Mouse (Mus musculus): ENCODE data around the gene Unc13d. TPM values are rescaled to one million over a fixed set of nuclear protein-coding genes. Genes with fewer than 3 reads are reported as not detected.

The Unc13d gene
- polyA plus RNA-seq, 1 experiment from 2014 or later, result 0.60 TPM

DNA sequence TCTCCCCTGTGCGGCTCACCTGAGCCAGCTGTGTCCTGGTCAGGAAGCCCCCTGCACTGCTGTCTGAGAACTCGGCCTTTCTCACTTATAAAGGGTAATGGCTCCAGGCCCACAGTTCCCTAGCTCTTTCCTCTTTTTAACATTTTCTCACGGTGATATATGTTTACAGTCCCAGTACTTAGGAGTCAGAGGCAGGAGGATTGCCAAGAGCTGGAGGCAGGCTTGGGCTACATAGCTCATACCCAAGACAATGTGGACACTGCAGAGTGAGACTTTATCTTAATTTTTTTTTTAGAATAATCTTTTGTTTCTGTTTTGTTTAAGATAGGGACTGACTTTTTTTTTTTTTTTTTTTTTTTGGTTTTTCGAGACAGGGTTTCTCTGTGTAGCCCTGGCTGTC lies 24.7 kb upstream of the Unc13d start:
- H3K4me2 ChIP-seq (ENCODE audit: low read length), result no peak overlapping the region
- no peaks in the 10 kb centered on the region for H3K36me3 ChIP-seq (ENCODE audit: control insufficient read depth, insufficient read depth)
- H3K9me3 ChIP-seq (ENCODE audit: control insufficient read depth, low read length), result no peaks in the 10 kb centered on the region
- H3K27me3 ChIP-seq (replicated peaks; ENCODE audit: control insufficient read depth, insufficient read depth, low read length), result peaks cover 20% of the 10 kb centered on the region
- peaks cover 32% of the 10 kb centered on the region for H3K4me1 ChIP-seq (replicated peaks; ENCODE audit: control insufficient read depth, insufficient read depth, low read length)
- peak overlapping the region; percentile 75 for H3K27ac ChIP-seq (ENCODE audit: low read length)
- no peak overlapping the region for H3K4me3 ChIP-seq (replicated peaks; ENCODE audit: low read length)
- H3K9ac ChIP-seq (replicated peaks; ENCODE audit: low read depth, low read length), result no peak overlapping the region
- 33% methylated on average over 3 of the region's 4 CpGs for WGBS
- peak; percentile 31 for ATAC-seq

- peak; percentile 93 for ATAC-seq
- Histone ChIP-seq H3K36me3 (ENCODE audit: control insufficient read depth, insufficient read depth) (no peaks in the 10 kb centered on the region), H3K4me2 (ENCODE audit: low read length) (no peak overlapping the region), H3K4me1 (replicated peaks; ENCODE audit: control insufficient read depth, insufficient read depth, low read length) (peaks cover 29% of the 10 kb centered on the region), H3K27ac (ENCODE audit: low read length) (peak overlapping the region; percentile 75), H3K4me3 (replicated peaks; ENCODE audit: low read length) (no peak overlapping the region), H3K9me3 (ENCODE audit: control insufficient read depth, low read length) (no peaks in the 10 kb centered on the region), H3K27me3 (replicated peaks; ENCODE audit: control insufficient read depth, insufficient read depth, low read length) (peaks cover 15% of the 10 kb centered on the region), H3K9ac (replicated peaks; ENCODE audit: low read depth, low read length) (peak overlapping the region; percentile 22; the same call in 1 of the 2 replicates)
- WGBS, result 9% methylated on average over 11 of the region's 11 CpGs
Measured at GRCm38 (mm10) chr11:116101931-116102381, 24.2 kb upstream of the Unc13d start.

DNA sequence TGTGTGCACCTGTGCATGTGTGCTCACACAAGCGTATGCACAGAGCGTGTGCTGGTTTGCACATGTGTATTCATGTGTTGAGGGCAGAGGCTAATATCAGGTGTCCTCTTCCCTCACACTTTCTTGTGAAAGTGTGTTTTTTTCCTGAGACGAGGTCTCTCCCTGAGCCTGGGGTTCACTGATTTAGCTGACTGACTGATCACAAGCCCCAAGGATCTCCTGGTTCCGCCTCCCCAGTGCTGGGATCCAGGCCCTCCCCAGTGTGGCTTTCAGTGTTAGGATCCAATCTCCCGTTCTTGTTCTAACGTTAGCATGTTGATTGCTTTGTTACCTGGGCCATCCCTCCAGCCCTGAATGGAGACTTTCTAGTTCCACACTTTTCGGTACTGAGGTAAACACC lies 23.1 kb upstream of the Unc13d start:
- no peak overlapping the region for H3K4me2 ChIP-seq (ENCODE audit: low read length)
- H3K27me3 ChIP-seq (replicated peaks; ENCODE audit: control insufficient read depth, insufficient read depth, low read length), result peaks cover 4% of the 10 kb centered on the region; the same call in 1 of the 2 replicates
- no peak for ATAC-seq
- H3K36me3 ChIP-seq (ENCODE audit: control insufficient read depth, insufficient read depth), result no peaks in the 10 kb centered on the region
- no peak overlapping the region for H3K4me3 ChIP-seq (replicated peaks; ENCODE audit: low read length)
- H3K9me3 ChIP-seq (ENCODE audit: control insufficient read depth, low read length), result 0 out of 2 replicates have a peak, but pooled peaks cover 4% of the 10 kb centered on the region
- peaks cover 21% of the 10 kb centered on the region for H3K4me1 ChIP-seq (replicated peaks; ENCODE audit: control insufficient read depth, insufficient read depth, low read length)
- 82% methylated on average over 7 of the region's 7 CpGs for WGBS
- H3K9ac ChIP-seq (replicated peaks; ENCODE audit: low read depth, low read length), result no peak overlapping the region
- H3K27ac ChIP-seq (ENCODE audit: low read length), result no peak overlapping the region

GRCm38 (mm10) chr11:116100385-116100784 lies 22.6 kb upstream of the Unc13d start:
- H3K9me3 ChIP-seq (ENCODE audit: control insufficient read depth, low read length), result 0 out of 2 replicates have a peak, but pooled peaks cover 4% of the 10 kb centered on the region
- no peak for ATAC-seq
- H3K4me1 ChIP-seq (replicated peaks; ENCODE audit: control insufficient read depth, insufficient read depth, low read length), result peaks cover 21% of the 10 kb centered on the region
- no peak overlapping the region for H3K4me2 ChIP-seq (ENCODE audit: low read length)
- H3K27ac ChIP-seq (ENCODE audit: low read length), result no peak overlapping the region
- WGBS, result 93% methylated on average over 6 of the region's 6 CpGs
- H3K9ac ChIP-seq (replicated peaks; ENCODE audit: low read depth, low read length), result no peak overlapping the region
- no peaks in the 10 kb centered on the region for H3K36me3 ChIP-seq (ENCODE audit: control insufficient read depth, insufficient read depth)
- H3K4me3 ChIP-seq (replicated peaks; ENCODE audit: low read length), result no peak overlapping the region
- H3K27me3 ChIP-seq (replicated peaks; ENCODE audit: control insufficient read depth, insufficient read depth, low read length), result no peaks in the 10 kb centered on the region; the same call in 1 of the 2 replicates

GRCm38 (mm10) chr11:116099462-116099861 lies 21.7 kb upstream of the Unc13d start:
- no peak for ATAC-seq
- H3K9ac ChIP-seq (replicated peaks; ENCODE audit: low read depth, low read length), result no peak overlapping the region
- no peak overlapping the region for H3K4me3 ChIP-seq (replicated peaks; ENCODE audit: low read length)
- no peaks in the 10 kb centered on the region for H3K27me3 ChIP-seq (replicated peaks; ENCODE audit: control insufficient read depth, insufficient read depth, low read length)
- no peaks in the 10 kb centered on the region for H3K36me3 ChIP-seq (ENCODE audit: control insufficient read depth, insufficient read depth)
- 93% methylated on average over 6 of the region's 6 CpGs for WGBS
- no peak overlapping the region for H3K4me2 ChIP-seq (ENCODE audit: low read length)
- 0 out of 2 replicates have a peak, but pooled peaks cover 4% of the 10 kb centered on the region for H3K9me3 ChIP-seq (ENCODE audit: control insufficient read depth, low read length)
- no peak overlapping the region for H3K27ac ChIP-seq (ENCODE audit: low read length)
- H3K4me1 ChIP-seq (replicated peaks; ENCODE audit: control insufficient read depth, insufficient read depth, low read length), result peaks cover 20% of the 10 kb centered on the region

- H3K27ac ChIP-seq (ENCODE audit: low read length), result no peak overlapping the region
- H3K9ac ChIP-seq (replicated peaks; ENCODE audit: low read depth, low read length), result no peak overlapping the region
- H3K27me3 ChIP-seq (replicated peaks; ENCODE audit: control insufficient read depth, insufficient read depth, low read length), result no peaks in the 10 kb centered on the region
- H3K4me1 ChIP-seq (replicated peaks; ENCODE audit: control insufficient read depth, insufficient read depth, low read length), result peaks cover 14% of the 10 kb centered on the region
- H3K36me3 ChIP-seq (ENCODE audit: control insufficient read depth, insufficient read depth), result no peaks in the 10 kb centered on the region
- H3K9me3 ChIP-seq (ENCODE audit: control insufficient read depth, low read length), result 0 out of 2 replicates have a peak, but pooled peaks cover 4% of the 10 kb centered on the region
- no peak for ATAC-seq
- no peak overlapping the region for H3K4me2 ChIP-seq (ENCODE audit: low read length)
- no peak overlapping the region for H3K4me3 ChIP-seq (replicated peaks; ENCODE audit: low read length)
- WGBS, result 83% methylated on average over 14 of the region's 14 CpGs
Measured at GRCm38 (mm10) chr11:116098711-116099460, 21.1 kb upstream of the Unc13d start.

DNA sequence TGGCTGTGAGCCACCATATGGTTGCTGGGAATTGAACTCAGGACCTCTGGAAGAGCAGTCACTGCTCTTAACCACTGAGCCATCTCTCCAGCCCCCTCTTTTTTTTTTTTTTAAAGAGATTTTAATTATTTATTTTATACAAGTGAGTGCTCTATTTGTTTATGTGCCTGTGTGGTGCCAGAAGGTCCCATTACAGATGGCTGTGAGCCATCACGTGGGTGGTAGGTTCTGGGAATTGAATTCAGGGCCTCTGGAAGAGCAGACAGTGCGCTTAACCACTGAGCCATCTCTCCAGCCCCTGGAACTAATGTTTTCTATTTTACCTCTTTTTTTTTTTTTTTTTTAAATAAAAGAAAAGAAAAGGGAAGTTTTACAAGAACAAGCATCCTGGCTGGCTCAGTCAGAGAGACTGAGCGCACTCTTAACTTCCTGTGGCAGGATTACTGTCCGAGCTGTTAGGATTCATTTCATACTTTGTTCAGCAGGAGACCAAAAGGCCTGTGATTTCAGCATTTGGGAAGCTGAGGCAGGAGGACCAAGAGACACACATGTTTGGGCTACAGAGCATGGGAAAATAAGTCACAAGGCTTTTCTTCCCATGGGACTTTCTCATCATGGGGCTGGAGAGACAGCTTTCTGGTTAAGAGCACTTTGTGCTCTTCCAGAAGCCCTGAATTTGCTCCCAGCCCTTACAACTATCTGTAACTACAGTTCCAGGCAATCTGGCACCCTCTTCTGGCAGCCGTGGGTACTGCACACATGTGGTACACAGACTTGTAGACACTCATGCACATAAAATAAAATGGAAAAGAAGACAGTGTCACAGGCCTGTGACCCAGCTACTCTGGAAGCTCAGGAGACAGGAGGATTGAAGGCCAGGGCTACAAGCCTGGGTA lies 18.7 kb upstream of the Unc13d start:
- H3K9ac ChIP-seq (replicated peaks; ENCODE audit: low read depth, low read length), result no peak overlapping the region
- H3K4me1 ChIP-seq (replicated peaks; ENCODE audit: control insufficient read depth, insufficient read depth, low read length), result no peaks in the 10 kb centered on the region
- no peak for ATAC-seq
- no peaks in the 10 kb centered on the region for H3K36me3 ChIP-seq (ENCODE audit: control insufficient read depth, insufficient read depth)
- H3K4me2 ChIP-seq (ENCODE audit: low read length), result no peak overlapping the region
- no peak overlapping the region for H3K4me3 ChIP-seq (replicated peaks; ENCODE audit: low read length)
- no peak overlapping the region for H3K27ac ChIP-seq (ENCODE audit: low read length)
- H3K27me3 ChIP-seq (replicated peaks; ENCODE audit: control insufficient read depth, insufficient read depth, low read length), result no peaks in the 10 kb centered on the region
- WGBS, result 93% methylated on average over 5 of the region's 5 CpGs
- 0 out of 2 replicates have a peak, but pooled peaks cover 4% of the 10 kb centered on the region for H3K9me3 ChIP-seq (ENCODE audit: control insufficient read depth, low read length)

- H3K27me3 ChIP-seq (replicated peaks; ENCODE audit: control insufficient read depth, insufficient read depth, low read length), result no peaks in the 10 kb centered on the region
- no peak overlapping the region for H3K4me2 ChIP-seq (ENCODE audit: low read length)
- 0 out of 2 replicates have a peak, but pooled peaks cover 4% of the 10 kb centered on the region for H3K9me3 ChIP-seq (ENCODE audit: control insufficient read depth, low read length)
- 92% methylated on average over 3 of the region's 3 CpGs for WGBS
- H3K4me1 ChIP-seq (replicated peaks; ENCODE audit: control insufficient read depth, insufficient read depth, low read length), result no peaks in the 10 kb centered on the region
- H3K9ac ChIP-seq (replicated peaks; ENCODE audit: low read depth, low read length), result no peak overlapping the region
- no peaks in the 10 kb centered on the region for H3K36me3 ChIP-seq (ENCODE audit: control insufficient read depth, insufficient read depth)
- H3K4me3 ChIP-seq (replicated peaks; ENCODE audit: low read length), result no peak overlapping the region
- no peak overlapping the region for H3K27ac ChIP-seq (ENCODE audit: low read length)
- no peak for ATAC-seq
Measured at GRCm38 (mm10) chr11:116095573-116095972, 17.8 kb upstream of the Unc13d start.

Measured in forebrain, embryonic 16.5 days (tissue).